Mouse (Mus musculus) midbrain, embryonic 15.5 days (tissue): ENCODE measurements around the gene Ergic2. TPM values are rescaled to one million over a fixed set of nuclear protein-coding genes. Genes with fewer than 3 reads are reported as not detected.

ENCODE experiments used
- ATAC-seq: fragments of 200-750 bp; cut with Nextera tagmentation; replicated peaks from 2 replicates; pipeline ENCODE4 v1.8.0; 2017; ENCODE audit warnings: moderate TSS enrichment
- H3K27ac ChIP-seq: fragments of 300-500 bp; sonication (generic); 2 replicates; pipeline ENCODE4 v1.5.1; 2015; ENCODE audit warnings: mild to moderate bottlenecking, inconsistent platforms
- H3K27me3 ChIP-seq: fragments of 300-500 bp; sonication (generic); replicated peaks from 2 replicates; pipeline ENCODE4 v1.6.1; 2015; ENCODE audit warnings: inconsistent platforms
- H3K36me3 ChIP-seq: fragments of 300-500 bp; sonication (generic); replicated peaks from 2 replicates; pipeline ENCODE4 v1.6.1; 2015; ENCODE audit warnings: inconsistent platforms
- H3K4me1 ChIP-seq: fragments of 300-500 bp; sonication (generic); 2 replicates; pipeline ENCODE4 v1.6.1; 2015; ENCODE audit warnings: inconsistent platforms
- H3K4me2 ChIP-seq: fragments of 300-500 bp; sonication (generic); 2 replicates; pipeline ENCODE4 v1.6.1; 2015; ENCODE audit warnings: inconsistent platforms, mild to moderate bottlenecking, moderate library complexity
- H3K4me3 ChIP-seq: fragments of 300-500 bp; sonication (generic); 2 replicates; pipeline ENCODE4 v1.5.1; 2015; ENCODE audit warnings: mild to moderate bottlenecking, inconsistent platforms
- H3K9ac ChIP-seq: fragments of 300-500 bp; sonication (generic); 2 replicates; pipeline ENCODE4 v1.6.1; 2015; ENCODE audit warnings: mild to moderate bottlenecking, inconsistent platforms
- H3K9me3 ChIP-seq: fragments of 300-500 bp; sonication (generic); 2 replicates; pipeline ENCODE4 v1.6.1; 2016; ENCODE audit warnings: inconsistent platforms
- WGBS: fragments of 180-500 bp; shearing (Covaris S2); methylation state at CpG from one replicate; pipeline ENCODE4 v1.1.7; 2015; ENCODE audit warnings: mixed read lengths; 5-methylcytosine and 5-hydroxymethylcytosine counted together
- polyA plus RNA-seq: library from polyadenylated mRNA; unstranded; fragments of >200 nt; fragmentation: Nextera tagmentation; extraction: Ambion mirVana; gene quantifications from 2 replicates; pipeline ENCODE4 v1.2.1, GENCODE M21; 2015

Ergic2 gene
- polyA plus RNA-seq, result 171 and 189 TPM in 2 replicates

GRCm38 (mm10) chr6:148211897-148212680, at the start of gene Ergic2:
Gene Ergic2, minus strand, starts transcription at chr6:148212374.
- 1% methylated on average over 61 of the region's 61 CpGs for WGBS
- H3K4me2 ChIP-seq, result peak within 1 kb of the TSS; percentile 66
- peaks cover 23% of the 10 kb centered on the region for H3K4me1 ChIP-seq
- H3K27me3 ChIP-seq, result no peaks in the 10 kb centered on the region
- H3K4me3 ChIP-seq, result peak within 1 kb of the TSS; percentile 96
- H3K9ac ChIP-seq, result peak within 1 kb of the TSS; percentile 97
- ATAC-seq, result peak; percentile 99
- H3K36me3 ChIP-seq, result no peaks in the 10 kb centered on the region
- peak within 1 kb of the TSS; percentile 91 for H3K27ac ChIP-seq
- no peaks in the 10 kb centered on the region for H3K9me3 ChIP-seq

- Histone ChIP-seq H3K4me1 (peaks cover 10% of the 10 kb centered on the region; the same call in 1 of the 2 replicates), H3K9me3 (no peaks in the 10 kb centered on the region), H3K36me3 (no peaks in the 10 kb centered on the region), H3K27me3 (no peaks in the 10 kb centered on the region), H3K4me3 (no peak overlapping the region), H3K9ac (no peak overlapping the region), H3K27ac (peak overlapping the region; percentile 10; the same call in 1 of the 2 replicates), H3K4me2 (no peak overlapping the region)
- WGBS, result 80% methylated on average over 6 of the region's 6 CpGs
- no peak for ATAC-seq
Observed at GRCm38 (mm10) chr6:148260729-148261101, 48.5 kb upstream of the Ergic2 start.

- Histone ChIP-seq H3K27ac (peak overlapping the region; percentile 10; the same call in 1 of the 2 replicates), H3K27me3 (no peaks in the 10 kb centered on the region), H3K9ac (no peak overlapping the region), H3K4me3 (no peak overlapping the region), H3K36me3 (no peaks in the 10 kb centered on the region), H3K4me2 (no peak overlapping the region), H3K9me3 (no peaks in the 10 kb centered on the region), H3K4me1 (peaks cover 10% of the 10 kb centered on the region; the same call in 1 of the 2 replicates)
- WGBS, result 40% methylated on average over 4 of the region's 4 CpGs
- peak; percentile 88 for ATAC-seq
Observed at GRCm38 (mm10) chr6:148259979-148260728, 48.0 kb upstream of the Ergic2 start.

GRCm38 (mm10) chr6:148259074-148259473, 46.9 kb upstream of the Ergic2 start:
- 84% methylated on average over 8 of the region's 8 CpGs for WGBS
- no peak overlapping the region for H3K4me2 ChIP-seq
- no peaks in the 10 kb centered on the region for H3K27me3 ChIP-seq
- no peak overlapping the region for H3K27ac ChIP-seq
- H3K36me3 ChIP-seq, result no peaks in the 10 kb centered on the region
- peaks cover 10% of the 10 kb centered on the region; the same call in 1 of the 2 replicates for H3K4me1 ChIP-seq
- no peak for ATAC-seq
- H3K9ac ChIP-seq, result no peak overlapping the region
- no peak overlapping the region for H3K4me3 ChIP-seq
- H3K9me3 ChIP-seq, result no peaks in the 10 kb centered on the region

GRCm38 (mm10) chr6:148257805-148258204, 45.6 kb upstream of the Ergic2 start:
- no peaks in the 10 kb centered on the region for H3K36me3 ChIP-seq
- H3K4me1 ChIP-seq, result peaks cover 10% of the 10 kb centered on the region; the same call in 1 of the 2 replicates
- no peaks in the 10 kb centered on the region for H3K27me3 ChIP-seq
- no peak for ATAC-seq
- no peak overlapping the region for H3K9ac ChIP-seq
- no peak overlapping the region for H3K27ac ChIP-seq
- H3K4me2 ChIP-seq, result no peak overlapping the region
- H3K4me3 ChIP-seq, result no peak overlapping the region
- WGBS, result 85% methylated on average over 2 of the region's 2 CpGs
- H3K9me3 ChIP-seq, result no peaks in the 10 kb centered on the region

GRCm38 (mm10) chr6:148256109-148256508, 43.9 kb upstream of the Ergic2 start:
- Histone ChIP-seq H3K9ac (no peak overlapping the region), H3K4me2 (no peak overlapping the region), H3K4me3 (no peak overlapping the region), H3K27ac (no peak overlapping the region), H3K4me1 (peaks cover 17% of the 10 kb centered on the region; the same call in 1 of the 2 replicates), H3K9me3 (no peaks in the 10 kb centered on the region), H3K36me3 (no peaks in the 10 kb centered on the region), H3K27me3 (no peaks in the 10 kb centered on the region)
- WGBS, result 90% methylated on average over 3 of the region's 3 CpGs
- ATAC-seq, result no peak

GRCm38 (mm10) chr6:148255395-148256053, 43.4 kb upstream of the Ergic2 start:
- no peak overlapping the region for H3K27ac ChIP-seq
- H3K4me1 ChIP-seq, result peaks cover 14% of the 10 kb centered on the region; the same call in 1 of the 2 replicates
- WGBS, result 66% methylated on average over 1 of the region's 1 CpGs
- H3K36me3 ChIP-seq, result no peaks in the 10 kb centered on the region
- ATAC-seq, result no peak
- no peak overlapping the region for H3K4me3 ChIP-seq
- H3K9ac ChIP-seq, result no peak overlapping the region
- no peak overlapping the region for H3K4me2 ChIP-seq
- no peaks in the 10 kb centered on the region for H3K27me3 ChIP-seq
- H3K9me3 ChIP-seq, result no peaks in the 10 kb centered on the region

GRCm38 (mm10) chr6:148249221-148249620, 37.0 kb upstream of the Ergic2 start:
- Histone ChIP-seq H3K36me3 (no peaks in the 10 kb centered on the region), H3K9ac (no peak overlapping the region), H3K4me2 (no peak overlapping the region), H3K27me3 (no peaks in the 10 kb centered on the region), H3K4me1 (peaks cover 7% of the 10 kb centered on the region; the same call in 1 of the 2 replicates), H3K27ac (no peak overlapping the region), H3K4me3 (no peak overlapping the region), H3K9me3 (no peaks in the 10 kb centered on the region)
- WGBS, result 76% methylated on average over 3 of the region's 3 CpGs
- ATAC-seq, result 0 out of 2 replicates have a peak, but pooled peaks have one; percentile 57

- ATAC-seq, result peak; percentile 59
- no peak overlapping the region for H3K4me3 ChIP-seq
- WGBS, result 29% methylated on average over 2 of the region's 2 CpGs
- peaks cover 7% of the 10 kb centered on the region; the same call in 1 of the 2 replicates for H3K4me1 ChIP-seq
- H3K27ac ChIP-seq, result no peak overlapping the region
- H3K27me3 ChIP-seq, result no peaks in the 10 kb centered on the region
- no peaks in the 10 kb centered on the region for H3K9me3 ChIP-seq
- no peak overlapping the region for H3K9ac ChIP-seq
- H3K36me3 ChIP-seq, result no peaks in the 10 kb centered on the region
- H3K4me2 ChIP-seq, result no peak overlapping the region
Observed at GRCm38 (mm10) chr6:148248625-148249024, 36.5 kb upstream of the Ergic2 start.

- no peak overlapping the region for H3K4me2 ChIP-seq
- WGBS, result 84% methylated on average over 7 of the region's 7 CpGs
- no peak for ATAC-seq
- H3K9me3 ChIP-seq, result no peaks in the 10 kb centered on the region
- H3K27ac ChIP-seq, result no peak overlapping the region
- no peaks in the 10 kb centered on the region for H3K36me3 ChIP-seq
- no peaks in the 10 kb centered on the region for H3K4me1 ChIP-seq
- H3K4me3 ChIP-seq, result no peak overlapping the region
- no peak overlapping the region for H3K9ac ChIP-seq
- H3K27me3 ChIP-seq, result no peaks in the 10 kb centered on the region
Observed at GRCm38 (mm10) chr6:148246544-148246943, 34.4 kb upstream of the Ergic2 start.

GRCm38 (mm10) chr6:148244836-148245235, 32.7 kb upstream of the Ergic2 start:
- H3K27me3 ChIP-seq, result no peaks in the 10 kb centered on the region
- no peak overlapping the region for H3K4me2 ChIP-seq
- H3K9ac ChIP-seq, result no peak overlapping the region
- no peak overlapping the region for H3K27ac ChIP-seq
- H3K9me3 ChIP-seq, result no peaks in the 10 kb centered on the region
- no peak for ATAC-seq
- 87% methylated on average over 1 of the region's 1 CpGs for WGBS
- H3K36me3 ChIP-seq, result no peaks in the 10 kb centered on the region
- H3K4me1 ChIP-seq, result no peaks in the 10 kb centered on the region
- no peak overlapping the region for H3K4me3 ChIP-seq

- H3K4me1 ChIP-seq, result no peaks in the 10 kb centered on the region
- no peak for ATAC-seq
- H3K4me3 ChIP-seq, result no peak overlapping the region
- no peaks in the 10 kb centered on the region for H3K9me3 ChIP-seq
- no peak overlapping the region for H3K4me2 ChIP-seq
- H3K27me3 ChIP-seq, result no peaks in the 10 kb centered on the region
- H3K9ac ChIP-seq, result no peak overlapping the region
- H3K27ac ChIP-seq, result no peak overlapping the region
- H3K36me3 ChIP-seq, result no peaks in the 10 kb centered on the region
- 67% methylated on average over 3 of the region's 3 CpGs for WGBS
Observed at GRCm38 (mm10) chr6:148242304-148242703, 30.1 kb upstream of the Ergic2 start.
